Mouse (Mus musculus) small intestine, adult 2 months (tissue): ENCODE data around the gene Rasgrf1.

Source experiments
- CTCF ChIP-seq: fragments of 200-500 bp; IDR thresholded peaks from 2 replicates; pipeline ENCODE4 v1.5.1; 2012; ENCODE audit warnings: low read depth, mild to moderate bottlenecking, control low read depth, inconsistent platforms, low read length, moderate library complexity, mixed read lengths; ENCODE audit not compliant: insufficient replicate concordance, insufficient read length; ENCODE audit errors: extremely low read depth
- POLR2A ChIP-seq: fragments of 200-500 bp; IDR thresholded peaks from 2 replicates; pipeline ENCODE4 v1.6.1; 2012; ENCODE audit warnings: low read depth, mild to moderate bottlenecking, control low read depth, inconsistent platforms, low read length, moderate library complexity

GRCm38 (mm10) chr9:89946830-89947229 lies 37.1 kb downstream of the Rasgrf1 start:
- no peak for TF ChIP-seq POLR2A
- TF ChIP-seq CTCF: no peak
